Mouse (Mus musculus) Patski (cell line): ENCODE measurements at regions not wholly inside any gene's neighbourhood (a gene's known extent, or its start where the extent isn't known, plus 50 kb on each side); places are given as distances from the start of the nearest gene placed in this dataset.

Experiments
- ATAC-seq: fragments of 100-300 bp; one replicate; pipeline ENCODE4 v1.8.0; 2021
- CTCF ChIA-PET: fragments of 350-600 bp; sonication (Branson Sonifier 250); formaldehyde crosslinking; loops from one replicate; lab custom pipeline; 2022; ENCODE audit warnings: inconsistent platforms; lab: Charles Lee
- POLR2A ChIA-PET: fragments of 350-600 bp; sonication (Branson Sonifier 250); formaldehyde crosslinking; loops from one replicate; lab custom pipeline; 2022; ENCODE audit warnings: antibody characterized with exemption, inconsistent platforms; lab: Charles Lee
- DNase-seq: peaks from one replicate; pipeline ENCODE4 v3.0.0-alpha.2; 2011; ENCODE audit warnings: low read depth, low spot score
- H3K27me3 ChIP-seq: fragments of 371-371 bp; one replicate; pipeline ENCODE4 v1.5.1; 2021
- CTCF ChIP-seq: fragments of 100-300 bp; IDR thresholded peaks from one replicate; pipeline ENCODE4 v1.5.1; 2021
- in situ Hi-C: fragments of 300-500 bp; cut with MboI; formaldehyde crosslinking; loops from 3 replicates; pipeline ENCODE4 v1.11.1; 2018; ENCODE audit warnings: low pct_unique_long_range_greater_than_20kb, mixed read lengths

- no peak for TF ChIP-seq CTCF
- no peak for ATAC-seq
- POLR2A ChIA-PET = interaction anchor here (0.7 to 1.0 kb wide), 2 partner anchors 15 to 236 kb away, joined by 4 read pairs; no protein-coding TSS in a partner anchor
- CTCF ChIA-PET = no interaction called here
- no peak for DNase-seq
- H3K27me3 ChIP-seq = no peaks in the 10 kb centered on the region
- in situ Hi-C loops = no loop called here
These were observed 51.3 kb upstream of the Ier5l start for GRCm38 (mm10) chr2:30525295-30525694.

DNA sequence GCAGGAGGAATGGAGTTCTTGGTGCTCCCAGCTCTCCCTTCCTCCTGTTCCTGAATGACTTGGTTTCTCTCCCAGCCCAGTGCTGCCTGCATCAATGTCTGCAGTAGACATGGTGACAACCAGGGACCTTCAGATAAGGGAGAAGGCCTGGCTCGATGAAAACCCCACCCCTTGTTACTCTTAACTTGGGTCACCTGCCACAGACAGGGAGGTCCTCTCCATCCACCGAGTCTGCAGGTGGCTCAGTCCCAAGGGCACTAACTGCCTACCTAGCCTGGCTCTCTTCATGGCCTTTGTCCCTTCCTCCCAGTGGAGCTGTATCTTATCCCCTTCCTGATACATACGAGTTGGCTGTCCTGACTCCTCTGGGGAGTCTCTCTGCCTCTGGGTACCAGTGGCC, 51.8 kb upstream of the Ier5l start:
- no peaks in the 10 kb centered on the region for H3K27me3 ChIP-seq
- POLR2A ChIA-PET = interaction anchor here (0.7 to 1.0 kb wide), 2 partner anchors 15 to 235 kb away, joined by 4 read pairs; no protein-coding TSS in a partner anchor
- TF ChIP-seq CTCF = no peak
- ATAC-seq = no peak
- in situ Hi-C loops = no loop called here
- CTCF ChIA-PET = no interaction called here
- no peak for DNase-seq

DNA sequence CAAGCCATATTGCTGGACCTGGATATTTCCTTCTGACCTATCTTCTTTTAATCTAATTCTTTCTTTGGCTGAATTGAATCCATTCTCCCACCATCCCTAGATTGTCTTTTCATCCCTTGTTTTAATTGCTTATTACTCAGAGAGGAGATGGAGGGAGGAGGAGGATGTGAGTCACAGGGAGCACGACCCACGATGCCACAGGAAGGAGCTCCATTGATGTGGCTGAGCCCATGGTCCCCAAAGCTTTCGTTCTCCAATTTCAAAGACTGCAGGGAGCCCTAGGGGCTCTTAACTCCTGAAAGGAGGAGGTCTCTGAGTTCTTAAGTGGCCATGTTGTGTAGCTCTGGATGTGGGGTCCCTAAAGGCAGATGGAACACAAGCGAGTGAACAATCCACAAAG, 53.5 kb upstream of the Ier5l start:
- TF ChIP-seq CTCF = no peak
- CTCF ChIA-PET = interaction anchor here (1.0 kb wide), 1 partner anchor 9 kb away, joined by 3 read pairs; no protein-coding TSS in a partner anchor
- in situ Hi-C loops = no loop called here
- H3K27me3 ChIP-seq = no peaks in the 10 kb centered on the region
- no peak for DNase-seq
- POLR2A ChIA-PET = no interaction called here
- ATAC-seq = no peak

- no peak for DNase-seq
- no peaks in the 10 kb centered on the region for H3K27me3 ChIP-seq
- ChIA-PET CTCF (no interaction called here), POLR2A (no interaction called here)
- no peak for ATAC-seq
- in situ Hi-C loops = no loop called here
- no peak for TF ChIP-seq CTCF
These were observed 58.9 kb upstream of the Ier5l start for GRCm38 (mm10) chr2:30532948-30533347.

DNA sequence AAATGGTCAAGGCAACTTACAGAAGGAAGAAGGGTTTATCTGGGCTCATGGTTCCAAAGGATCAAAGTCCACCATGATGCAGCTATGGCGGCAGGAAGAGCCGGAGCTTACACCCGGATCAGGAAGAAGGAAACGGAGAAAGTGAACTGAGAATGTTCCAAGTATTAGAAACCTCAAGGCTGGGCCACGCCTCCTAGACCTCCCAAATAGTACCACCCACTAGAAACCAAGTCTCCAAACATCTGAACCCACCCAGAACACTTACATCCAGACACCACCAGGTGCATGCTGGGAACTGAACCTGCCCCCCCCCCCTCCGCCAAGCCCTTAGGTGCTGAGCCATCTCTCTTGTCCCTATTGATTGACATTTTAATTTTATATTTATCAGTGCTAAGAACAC, 59.3 kb upstream of the Ier5l start:
- ChIA-PET CTCF (no interaction called here), POLR2A (interaction anchor here (0.7 kb wide), 1 partner anchor 17 kb away, joined by 5 read pairs; no protein-coding TSS in a partner anchor)
- no peak for DNase-seq
- no peak for TF ChIP-seq CTCF
- no peaks in the 10 kb centered on the region for H3K27me3 ChIP-seq
- no peak for ATAC-seq
- in situ Hi-C loops = no loop called here

DNA sequence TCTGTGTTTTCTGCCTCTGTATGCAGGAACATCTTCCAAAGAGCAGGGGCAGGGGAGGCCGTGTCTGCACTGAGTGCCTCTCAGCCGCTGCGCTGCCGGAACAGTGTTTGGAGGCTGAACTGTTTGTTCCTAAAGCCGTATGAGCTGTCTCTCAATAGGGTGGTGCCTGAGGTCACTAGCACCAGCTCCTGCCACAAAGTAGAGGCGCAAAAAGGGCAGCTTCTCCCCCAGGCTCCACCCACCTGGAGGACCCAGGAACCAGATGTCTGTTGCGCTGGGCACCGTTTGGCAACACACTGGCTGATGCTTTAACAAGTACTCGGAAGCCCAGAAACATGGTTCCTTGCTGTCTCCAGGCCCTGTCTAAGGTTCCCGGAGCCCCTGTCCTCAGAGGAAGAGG, 60.4 kb upstream of the Cstad start:
- DNase-seq = no peak
- no peak for TF ChIP-seq CTCF
- POLR2A ChIA-PET = no interaction called here
- in situ Hi-C loops = no loop called here
- ATAC-seq = no peak
- no peaks in the 10 kb centered on the region for H3K27me3 ChIP-seq
- CTCF ChIA-PET = no interaction called here

GRCm38 (mm10) chr2:30539305-30539704, 55.5 kb upstream of the Cstad start:
- ATAC-seq (no peak), DNase-seq (no peak)
- no peaks in the 10 kb centered on the region for H3K27me3 ChIP-seq
- in situ Hi-C loops = no loop called here
- no peak for TF ChIP-seq CTCF
- CTCF ChIA-PET = no interaction called here
- POLR2A ChIA-PET = interaction anchor here (0.6 kb wide), 1 partner anchor 57 kb away, joined by 6 read pairs; no protein-coding TSS in a partner anchor

- in situ Hi-C loops = no loop called here
- H3K27me3 ChIP-seq = no peaks in the 10 kb centered on the region
- DNase-seq = no peak
- ChIA-PET CTCF (no interaction called here), POLR2A (interaction anchor here (0.6 to 1.1 kb wide), 4 partner anchors 14 to 294 kb away, joined by 3 to 4 read pairs (median 4); partner anchors contain the start of gene Ier5l)
- TF ChIP-seq CTCF = no peak
- no peak for ATAC-seq
These were observed 53.3 kb upstream of the Cstad start for GRCm38 (mm10) chr2:30541541-30541940.

DNA sequence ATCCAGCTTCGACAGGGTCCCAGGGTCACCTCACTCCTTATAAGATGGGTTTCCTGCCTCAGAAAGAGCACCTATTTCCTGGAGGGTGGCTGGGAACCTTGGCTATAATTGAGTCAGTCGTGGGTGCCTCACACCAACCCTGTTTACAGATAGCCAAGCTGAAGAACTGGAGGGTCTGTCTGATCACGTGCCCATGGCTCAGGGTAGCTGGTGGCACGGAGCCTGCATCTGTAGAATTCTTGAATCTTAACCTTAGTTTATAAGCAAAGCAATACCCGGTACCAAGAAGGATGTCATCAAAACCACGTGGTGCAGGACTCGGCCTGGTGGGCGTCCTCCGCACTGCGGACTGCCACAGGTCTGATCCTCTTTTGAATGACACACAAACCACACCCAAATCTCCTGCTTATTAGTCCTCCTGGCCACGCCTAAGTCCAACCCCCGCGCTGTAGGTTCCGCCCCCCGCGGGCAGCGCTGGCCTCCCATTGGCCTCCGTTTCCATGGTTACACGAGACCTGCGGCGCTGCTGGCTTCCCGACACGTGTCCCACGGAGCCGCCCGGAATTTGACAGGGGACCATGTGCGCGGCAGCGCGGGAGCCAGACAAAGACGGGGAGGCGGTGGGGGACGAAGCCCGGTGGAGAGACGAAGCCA, 49.9 kb upstream of the Cstad start:
- ATAC-seq (no peak), DNase-seq (no peak)
- ChIA-PET CTCF (no interaction called here), POLR2A (interaction anchor here (0.6 to 0.9 kb wide), 2 partner anchors 41 to 71 kb away, joined by 3 to 4 read pairs; no protein-coding TSS in a partner anchor)
- no peak for TF ChIP-seq CTCF
- H3K27me3 ChIP-seq = no peaks in the 10 kb centered on the region
- in situ Hi-C loops = no loop called here
